Mouse (Mus musculus): ENCODE data around the gene Adam11.

Adam11 gene

DNA sequence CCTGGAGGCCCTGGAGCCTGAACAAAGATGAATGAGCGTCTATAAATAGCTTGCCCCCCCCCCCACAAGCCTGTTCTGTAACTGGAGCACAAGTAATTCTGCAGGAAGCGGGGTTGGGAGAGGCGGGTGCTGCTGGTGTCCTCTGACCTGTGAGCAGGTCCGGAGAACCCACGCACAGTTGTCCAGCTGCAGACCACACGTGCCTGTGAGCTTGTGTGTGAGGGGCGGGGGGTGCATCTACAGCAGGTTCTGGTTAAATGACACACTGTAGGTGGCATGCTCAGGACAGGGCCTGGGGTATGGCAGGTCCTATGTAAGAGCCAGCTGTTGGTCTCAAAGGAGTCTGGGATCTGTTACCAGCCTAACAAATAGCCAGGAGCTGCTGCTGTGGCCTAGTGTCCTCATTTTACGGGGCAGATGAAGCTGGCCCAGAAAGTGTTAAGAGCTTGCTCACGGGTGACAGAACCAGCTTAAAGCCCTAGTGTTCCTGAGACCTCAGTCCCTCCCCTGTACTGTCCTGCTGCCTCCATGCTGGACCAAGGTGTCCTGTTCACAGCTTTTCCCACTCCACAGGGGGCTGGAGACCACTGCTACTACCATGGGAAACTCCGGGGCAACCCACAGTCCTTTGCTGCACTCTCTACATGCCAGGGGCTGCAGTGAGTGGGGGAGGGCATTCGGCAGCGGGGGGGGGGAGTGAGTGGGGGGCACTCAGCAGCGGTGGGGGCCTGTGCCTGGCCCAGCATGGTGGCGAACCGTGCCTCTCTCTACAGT, 9.6 kb downstream of the Adam11 start:
- no peaks in the 10 kb centered on the region for H3K36me3 ChIP-seq (ENCODE audit: insufficient read depth, low read length)
- H3K27me3 ChIP-seq (ENCODE audit: insufficient read depth, low read length): peaks cover 32% of the 10 kb centered on the region
- no peak overlapping the region for H3K4me3 ChIP-seq (replicated peaks; ENCODE audit: low read length)
- TF ChIP-seq NANOG (IDR thresholded peaks at IDR 0.05; ENCODE audit: borderline replicate concordance, low read length): no peak
- no peak for TF ChIP-seq CTCF (conservative IDR thresholded peaks at IDR 0.05; ENCODE audit: low read length)
- TF ChIP-seq POU5F1 (IDR thresholded peaks at IDR 0.05; ENCODE audit: borderline replicate concordance, low read length): no peak
- no peaks in the 10 kb centered on the region for H3K9me3 ChIP-seq (ENCODE audit: low read length)
- peaks cover 70% of the 10 kb centered on the region for H3K4me1 ChIP-seq (replicated peaks; ENCODE audit: low read depth, low read length)

- H3K27me3 ChIP-seq (ENCODE audit: insufficient read depth, low read length): peaks cover 39% of the 10 kb centered on the region
- H3K4me1 ChIP-seq (replicated peaks; ENCODE audit: low read depth, low read length): peaks cover 73% of the 10 kb centered on the region
- no peak overlapping the region for H3K4me3 ChIP-seq (replicated peaks; ENCODE audit: low read length)
- H3K9me3 ChIP-seq (ENCODE audit: low read length): peaks cover 7% of the 10 kb centered on the region
- TF ChIP-seq CTCF (conservative IDR thresholded peaks at IDR 0.05; ENCODE audit: low read length) (no peak), POU5F1 (IDR thresholded peaks at IDR 0.05; ENCODE audit: borderline replicate concordance, low read length) (no peak), NANOG (IDR thresholded peaks at IDR 0.05; ENCODE audit: borderline replicate concordance, low read length) (no peak)
- no peaks in the 10 kb centered on the region for H3K36me3 ChIP-seq (ENCODE audit: insufficient read depth, low read length)
Observed at GRCm38 (mm10) chr11:102771916-102772714, 10.9 kb downstream of the Adam11 start.

- TF ChIP-seq POU5F1 (IDR thresholded peaks at IDR 0.05; ENCODE audit: borderline replicate concordance, low read length) (no peak), CTCF (conservative IDR thresholded peaks at IDR 0.05; ENCODE audit: low read length) (no peak), NANOG (IDR thresholded peaks at IDR 0.05; ENCODE audit: borderline replicate concordance, low read length) (no peak)
- H3K4me1 ChIP-seq (replicated peaks; ENCODE audit: low read depth, low read length): peaks cover 71% of the 10 kb centered on the region
- H3K4me3 ChIP-seq (replicated peaks; ENCODE audit: low read length): no peak overlapping the region
- peaks cover 11% of the 10 kb centered on the region for H3K9me3 ChIP-seq (ENCODE audit: low read length)
- peaks cover 43% of the 10 kb centered on the region for H3K27me3 ChIP-seq (ENCODE audit: insufficient read depth, low read length)
- H3K36me3 ChIP-seq (ENCODE audit: insufficient read depth, low read length): no peaks in the 10 kb centered on the region
Observed at GRCm38 (mm10) chr11:102772771-102773700, 11.8 kb downstream of the Adam11 start.

- Histone ChIP-seq H3K4me3 (replicated peaks; ENCODE audit: low read length) (peak overlapping the region; percentile 86), H3K4me1 (replicated peaks; ENCODE audit: low read depth, low read length) (peaks cover 71% of the 10 kb centered on the region), H3K36me3 (ENCODE audit: insufficient read depth, low read length) (no peaks in the 10 kb centered on the region), H3K9me3 (ENCODE audit: low read length) (peaks cover 11% of the 10 kb centered on the region), H3K27me3 (ENCODE audit: insufficient read depth, low read length) (peaks cover 46% of the 10 kb centered on the region)
- TF ChIP-seq CTCF (conservative IDR thresholded peaks at IDR 0.05; ENCODE audit: low read length): peak; percentile 94
- TF ChIP-seq NANOG (IDR thresholded peaks at IDR 0.05; ENCODE audit: borderline replicate concordance, low read length): no peak
Observed at GRCm38 (mm10) chr11:102773713-102774611, 12.7 kb downstream of the Adam11 start.

DNA sequence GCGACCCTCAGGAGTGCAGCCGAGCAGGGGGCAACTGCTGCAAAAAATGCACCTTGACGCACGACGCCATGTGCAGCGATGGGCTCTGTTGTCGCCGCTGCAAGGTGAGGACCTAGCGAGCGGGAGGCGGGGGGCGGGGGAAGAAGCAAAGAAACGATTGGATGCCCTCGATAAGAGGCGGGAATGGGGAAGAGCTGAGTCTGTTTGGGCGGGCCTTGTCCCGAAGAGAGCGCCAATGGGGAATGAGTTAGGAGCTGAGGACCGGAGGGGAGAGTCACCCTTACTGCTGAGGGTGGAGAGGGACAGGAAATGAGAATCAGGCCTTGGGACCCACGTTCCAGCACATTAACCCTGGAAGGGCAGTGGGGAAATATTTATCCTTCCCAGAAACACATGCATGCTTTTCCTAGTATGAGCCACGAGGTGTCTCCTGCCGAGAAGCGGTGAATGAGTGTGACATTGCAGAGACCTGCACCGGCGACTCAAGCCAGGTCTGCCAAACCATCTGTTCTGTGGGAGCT, 13.4 kb downstream of the Adam11 start:
- no peaks in the 10 kb centered on the region for H3K36me3 ChIP-seq (ENCODE audit: insufficient read depth, low read length)
- H3K4me3 ChIP-seq (replicated peaks; ENCODE audit: low read length): peak overlapping the region; percentile 86
- H3K9me3 ChIP-seq (ENCODE audit: low read length): peaks cover 11% of the 10 kb centered on the region
- peaks cover 45% of the 10 kb centered on the region for H3K27me3 ChIP-seq (ENCODE audit: insufficient read depth, low read length)
- no peak for TF ChIP-seq CTCF (conservative IDR thresholded peaks at IDR 0.05; ENCODE audit: low read length)
- H3K4me1 ChIP-seq (replicated peaks; ENCODE audit: low read depth, low read length): peaks cover 71% of the 10 kb centered on the region

DNA sequence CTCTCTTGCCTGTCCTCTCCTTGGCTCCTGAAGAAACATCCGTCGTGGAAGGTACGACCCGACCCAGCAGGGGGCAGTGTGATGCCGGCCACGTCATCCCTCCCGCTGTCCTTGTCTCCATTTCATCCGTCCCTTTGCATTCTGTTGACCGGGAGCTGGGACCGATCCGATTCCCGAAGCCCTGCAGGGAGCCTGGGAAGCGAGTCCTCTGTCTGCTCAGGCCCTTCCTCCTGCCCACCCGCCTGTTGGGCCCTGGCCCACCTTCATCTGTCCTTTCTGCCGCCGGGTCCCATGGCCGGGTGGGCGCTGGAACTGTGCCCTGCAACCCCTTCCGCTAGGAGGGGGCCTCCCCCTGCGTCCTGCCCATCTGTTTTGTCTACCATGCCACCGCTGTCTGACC, 16.4 kb downstream of the Adam11 start:
- Histone ChIP-seq H3K9me3 (ENCODE audit: low read length) (peaks cover 11% of the 10 kb centered on the region), H3K4me1 (replicated peaks; ENCODE audit: low read depth, low read length) (peaks cover 60% of the 10 kb centered on the region), H3K4me3 (replicated peaks; ENCODE audit: low read length) (peak overlapping the region; percentile 75), H3K36me3 (ENCODE audit: insufficient read depth, low read length) (no peaks in the 10 kb centered on the region), H3K27me3 (ENCODE audit: insufficient read depth, low read length) (peaks cover 46% of the 10 kb centered on the region)
- TF ChIP-seq NANOG (IDR thresholded peaks at IDR 0.05; ENCODE audit: borderline replicate concordance, low read length) (no peak), CTCF (conservative IDR thresholded peaks at IDR 0.05; ENCODE audit: low read length) (peak; percentile 16; the same call in 1 of the 2 replicates)

DNA sequence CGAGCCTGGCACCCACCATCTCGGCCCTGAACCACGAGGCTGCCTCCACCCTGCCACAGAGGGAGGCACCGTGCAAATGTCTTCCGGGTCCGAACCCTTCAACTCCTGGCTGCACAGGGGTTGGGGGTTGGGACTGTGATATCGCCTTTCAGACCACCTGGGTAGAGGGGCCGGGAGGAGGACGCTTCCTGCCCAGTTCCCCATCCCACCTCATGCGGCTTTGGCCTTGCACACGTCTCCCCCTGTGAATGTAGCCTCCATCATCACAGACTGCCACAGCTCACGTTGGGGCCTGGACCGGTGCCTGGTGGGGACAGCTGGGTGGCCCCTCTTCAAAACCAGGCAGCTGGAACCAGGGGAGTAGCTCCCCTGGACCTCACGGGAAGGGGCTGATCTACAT, 16.9 kb downstream of the Adam11 start:
- no peak for TF ChIP-seq POU5F1 (IDR thresholded peaks at IDR 0.05; ENCODE audit: borderline replicate concordance, low read length)
- H3K36me3 ChIP-seq (ENCODE audit: insufficient read depth, low read length): no peaks in the 10 kb centered on the region
- peak overlapping the region; percentile 75 for H3K4me3 ChIP-seq (replicated peaks; ENCODE audit: low read length)
- peaks cover 11% of the 10 kb centered on the region for H3K9me3 ChIP-seq (ENCODE audit: low read length)
- H3K4me1 ChIP-seq (replicated peaks; ENCODE audit: low read depth, low read length): peaks cover 56% of the 10 kb centered on the region
- H3K27me3 ChIP-seq (ENCODE audit: insufficient read depth, low read length): peaks cover 48% of the 10 kb centered on the region

All from E14TG2a.4 (cell line).